Mouse (Mus musculus) urinary bladder, adult 2 months (tissue): ENCODE measurements around the gene Dynlt1f. TPM values are rescaled to one million over a fixed set of nuclear protein-coding genes. Genes with fewer than 3 reads are reported as not detected.
"Not testable (repeated sequence)": the region's sequence is repeated elsewhere in the genome, so short reads cannot be mapped to it uniquely, and the experiment has no call there.

Experiments used
- DNase-seq: peaks from one replicate; pipeline ENCODE4 v3.0.0; 2022; ENCODE audit warnings: low spot score
- polyA plus RNA-seq: library from polyadenylated mRNA; depleted of rRNA; stranded (reverse); fragments of >200 nt; gene quantifications from 2 replicates; pipeline ENCODE4 v1.2.3, GENCODE M21; 2012; rRNA removed

The Dynlt1f gene
- polyA plus RNA-seq, 1 experiment: 98.0 TPM

GRCm38 (mm10) chr17:6624926-6625558, 30.7 kb downstream of the Dynlt1f start:
- not testable (repeated sequence) for DNase-seq

DNA sequence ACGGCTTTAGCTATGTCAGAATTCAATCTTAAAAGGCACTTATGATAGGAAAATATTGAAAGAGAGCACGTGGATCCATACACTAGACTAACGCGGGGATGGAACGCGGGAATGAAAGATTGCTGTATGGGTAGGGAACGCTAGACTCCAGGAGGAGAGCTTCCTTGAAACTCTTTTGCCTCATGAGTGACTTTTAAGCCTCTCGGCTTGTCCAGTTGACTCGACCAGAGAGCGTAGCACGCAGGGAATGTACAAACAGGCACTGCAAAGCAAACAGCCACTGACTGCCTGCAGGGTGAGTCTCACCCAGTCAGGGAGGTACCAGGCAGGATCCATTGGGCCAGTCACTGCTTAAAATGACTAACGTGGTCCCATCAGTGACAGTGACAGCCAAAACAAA, 33.7 kb downstream of the Dynlt1f start:
- not testable (repeated sequence) for DNase-seq

DNA sequence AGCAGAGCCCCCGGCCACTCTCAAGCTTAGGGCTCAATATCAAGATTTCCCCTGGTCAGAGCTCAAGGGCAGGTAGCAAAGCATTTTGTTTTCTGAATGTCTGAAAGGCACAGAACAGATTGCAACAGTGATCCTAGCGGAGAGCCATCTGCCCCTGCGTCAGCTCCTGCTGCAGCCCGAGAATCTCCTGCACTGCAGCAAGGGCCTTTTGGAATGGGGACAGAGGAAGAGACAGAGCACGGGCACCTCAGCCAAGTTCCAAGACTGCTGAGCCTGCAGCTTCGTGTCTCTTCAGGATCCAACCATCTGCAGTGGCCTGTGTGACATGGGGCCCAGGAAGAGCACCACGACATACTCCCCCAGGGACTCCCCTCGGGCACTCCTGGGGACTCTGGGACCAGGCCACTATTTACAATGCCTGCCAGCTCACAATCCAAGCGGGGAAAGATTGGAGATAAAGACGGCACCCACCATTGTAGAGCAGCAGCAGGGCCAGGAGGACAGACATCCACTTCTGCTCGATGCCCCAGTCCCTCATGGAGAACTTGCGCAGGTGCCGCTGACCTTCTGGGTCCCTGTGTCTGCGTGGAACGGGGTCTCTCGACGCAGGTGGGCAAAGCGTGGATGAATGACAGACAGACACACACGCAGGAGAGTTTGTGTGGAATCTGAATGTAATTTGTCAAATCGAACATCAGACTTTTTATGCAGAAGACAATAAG, 34.8 kb downstream of the Dynlt1f start:
- DNase-seq: not testable (repeated sequence)

DNA sequence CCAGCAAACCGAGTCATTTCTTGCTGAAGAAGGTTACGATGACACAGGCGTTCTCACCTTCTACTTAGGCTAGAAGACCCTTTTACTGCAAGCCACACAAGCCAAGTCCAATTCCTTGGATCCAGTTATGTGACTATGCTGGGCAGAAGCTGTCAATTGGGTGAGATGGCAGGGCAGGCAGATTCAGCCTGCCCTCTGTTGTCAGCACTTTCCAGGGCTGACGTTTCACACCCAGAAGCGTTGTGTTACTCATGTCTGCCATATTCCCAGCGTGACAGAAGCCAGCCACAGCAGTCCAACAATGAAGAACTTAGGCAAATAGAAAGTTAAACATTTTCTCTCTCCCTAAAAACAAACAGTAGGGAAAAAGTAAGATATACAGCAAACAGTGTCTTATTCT, 35.7 kb downstream of the Dynlt1f start:
- not testable (repeated sequence) for DNase-seq

DNA sequence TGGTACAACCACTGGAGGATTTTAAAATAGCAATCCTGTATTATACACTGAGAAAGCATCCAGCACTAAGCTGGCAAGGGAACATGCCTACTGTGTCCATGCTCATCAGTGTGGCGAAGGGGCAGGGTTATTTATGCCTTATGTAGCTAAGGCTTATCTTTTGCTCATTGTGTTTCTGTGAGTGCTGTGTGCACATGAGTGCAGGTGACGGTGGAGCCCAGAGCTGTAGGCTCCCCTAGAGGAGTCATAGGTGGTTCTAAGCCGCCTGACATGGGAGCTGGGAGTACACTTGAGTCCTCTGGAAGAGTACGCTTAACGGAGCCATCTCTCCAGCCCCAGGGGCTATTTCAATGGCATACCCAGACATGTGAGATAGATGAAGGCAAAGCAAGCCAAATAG, 36.4 kb downstream of the Dynlt1f start:
- not testable (repeated sequence) for DNase-seq

GRCm38 (mm10) chr17:6617689-6618400, 37.9 kb downstream of the Dynlt1f start:
- not testable (repeated sequence) for DNase-seq

- DNase-seq: not testable (repeated sequence)
Measured at GRCm38 (mm10) chr17:6616731-6617130, 39.0 kb downstream of the Dynlt1f start.

DNA sequence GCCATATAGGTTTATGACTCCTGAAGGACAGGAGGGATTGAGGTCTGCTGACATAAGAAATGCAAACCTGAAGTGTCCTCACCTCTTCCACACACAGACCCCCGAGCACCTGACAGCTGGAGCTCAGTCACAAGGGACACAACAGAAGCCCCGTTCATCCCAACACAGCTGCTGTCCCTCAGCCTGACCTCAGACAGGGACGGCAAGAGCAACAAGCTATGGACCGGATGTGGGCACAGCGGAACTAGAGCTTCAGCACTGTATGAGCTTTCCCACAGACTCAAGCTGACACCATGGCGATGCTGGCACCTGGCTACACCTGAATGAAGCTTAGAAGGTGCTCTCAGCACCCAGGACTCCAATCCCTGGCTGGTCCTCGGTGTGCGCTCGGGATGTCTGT, 41.4 kb downstream of the Dynlt1f start:
- DNase-seq: not testable (repeated sequence)

- not testable (repeated sequence) for DNase-seq
Measured at GRCm38 (mm10) chr17:6613524-6613923, 42.2 kb downstream of the Dynlt1f start.

DNA sequence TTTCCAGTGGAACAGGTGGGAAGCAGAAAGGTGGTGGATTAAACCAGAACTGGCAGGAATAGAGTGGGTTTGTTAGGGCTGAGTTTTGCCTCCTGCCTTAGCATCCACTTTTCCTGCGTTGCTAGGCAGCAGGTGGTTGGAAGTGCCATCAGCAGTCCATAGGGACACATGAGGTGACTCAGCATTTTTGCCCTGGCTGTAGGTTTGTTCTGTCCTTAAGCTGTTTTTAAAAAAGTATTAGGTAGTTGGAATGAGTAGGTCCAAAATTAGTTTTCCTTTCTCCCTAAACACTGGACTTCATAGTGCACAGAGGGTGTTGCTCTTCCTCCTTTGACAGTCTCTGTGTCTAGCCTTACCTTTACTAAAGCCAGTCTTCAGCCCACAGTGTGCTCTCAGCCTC, 50.4 kb downstream of the Dynlt1f start:
- DNase-seq: not testable (repeated sequence)

DNA sequence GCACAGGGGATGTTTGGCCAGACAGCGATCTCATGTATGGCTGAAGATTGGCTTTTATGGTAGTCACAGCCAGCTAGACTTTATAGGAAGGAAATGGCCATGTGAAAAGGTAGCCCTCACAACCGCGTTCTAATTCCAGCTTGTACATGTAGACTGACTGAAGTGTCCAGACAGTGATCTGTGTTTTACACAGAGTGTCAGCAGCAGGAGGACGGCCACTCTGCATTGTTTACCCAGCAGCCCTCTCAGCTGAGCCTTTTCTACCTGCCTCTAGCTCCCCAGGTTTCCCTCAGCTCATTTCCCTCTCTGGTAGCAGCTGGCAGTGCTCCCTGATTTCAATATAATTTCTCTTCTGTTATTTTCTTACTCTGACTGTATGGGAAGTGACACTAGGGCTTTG, 53.5 kb downstream of the Dynlt1f start:
- not testable (repeated sequence) for DNase-seq

- peak; percentile 46 for DNase-seq
Measured at GRCm38 (mm10) chr17:6601204-6601911, 54.3 kb downstream of the Dynlt1f start, which contains the start of gene Dynlt1c. TSS of gene Dynlt1c (plus strand) at chr17:6601671.

DNA sequence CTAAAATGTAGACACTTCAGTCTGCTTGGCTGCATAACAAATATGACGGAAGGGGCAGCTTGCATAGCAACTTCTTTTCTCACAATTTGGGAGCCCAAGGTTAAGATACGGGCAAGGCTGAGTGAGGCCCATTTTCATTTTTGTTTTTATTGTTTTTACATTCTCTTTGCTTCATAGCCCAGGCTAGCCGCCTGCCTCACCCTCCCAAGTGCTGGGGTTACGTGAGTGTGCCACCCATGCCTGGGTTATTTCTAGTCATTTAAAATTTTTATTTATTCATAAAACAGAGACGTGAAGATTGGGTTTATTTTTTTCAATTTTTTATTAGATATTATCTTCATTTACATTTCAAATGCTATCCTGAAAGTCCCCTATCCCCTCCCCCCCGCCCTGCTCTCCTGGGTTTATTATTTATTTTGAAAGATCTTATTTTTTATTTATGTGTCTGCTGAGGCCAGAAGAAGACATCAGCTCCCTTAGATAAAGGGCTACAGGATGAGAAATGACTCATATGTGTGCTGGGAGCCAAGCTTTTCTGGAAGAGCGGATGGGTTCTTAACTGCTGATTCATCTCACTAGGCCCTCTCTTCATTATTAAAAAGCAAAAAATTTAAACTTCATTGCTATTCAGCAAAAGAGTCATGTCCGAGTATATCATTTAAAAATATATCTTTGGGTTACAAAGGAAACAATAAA, 55.3 kb downstream of the Dynlt1f start:
- DNase-seq: not testable (repeated sequence)

- not testable (repeated sequence) for DNase-seq
Measured at GRCm38 (mm10) chr17:6598356-6598755, 57.3 kb downstream of the Dynlt1f start.

Other genes starting within 250 kb of the Dynlt1f start
- gene Dynlt1b, start 225.8 kb downstream of the Dynlt1f start, polyA plus RNA-seq: 226 and 230 TPM in 2 replicates
- 25.7 and 34.8 TPM in 2 replicates for gene Dynlt1c, start 54.2 kb downstream of the Dynlt1f start, polyA plus RNA-seq
- 4.9 and 5.3 TPM in 2 replicates for gene Sytl3, start 3.2 kb upstream of the Dynlt1f start, polyA plus RNA-seq
- 104 and 106 TPM in 2 replicates for gene Ezr, start 126.9 kb upstream of the Dynlt1f start, polyA plus RNA-seq